Mouse (Mus musculus) liver, embryonic 12.5 days (tissue): Measurements from ENCODE around the gene Dysf. TPM values are rescaled to one million over a fixed set of nuclear protein-coding genes. Genes with fewer than 3 reads are reported as not detected.

Source experiments
- ATAC-seq: fragments of 200-750 bp; cut with Nextera tagmentation; 2 replicates; pipeline ENCODE4 v1.8.0; 2017; ENCODE audit warnings: moderate number of reproducible peaks, mild to moderate bottlenecking, moderate library complexity
- H3K27ac ChIP-seq: fragments of 300-500 bp; sonication (generic); 2 replicates; pipeline ENCODE4 v1.5.1; 2016; ENCODE audit warnings: mild to moderate bottlenecking
- H3K27me3 ChIP-seq: fragments of 300-500 bp; sonication (generic); replicated peaks from 2 replicates; pipeline ENCODE4 v1.6.1; 2016; ENCODE audit warnings: mild to moderate bottlenecking, moderate library complexity
- H3K36me3 ChIP-seq: fragments of 300-500 bp; sonication (generic); 2 replicates; pipeline ENCODE4 v1.6.1; 2016; ENCODE audit warnings: mild to moderate bottlenecking, moderate library complexity
- H3K4me1 ChIP-seq: fragments of 300-500 bp; sonication (generic); 2 replicates; pipeline ENCODE4 v1.6.1; 2016
- H3K4me2 ChIP-seq: fragments of 300-500 bp; sonication (generic); 2 replicates; pipeline ENCODE4 v1.6.1; 2016; ENCODE audit warnings: mild to moderate bottlenecking, moderate library complexity
- H3K4me3 ChIP-seq: fragments of 300-500 bp; sonication (generic); 2 replicates; pipeline ENCODE4 v1.5.1; 2016; ENCODE audit warnings: mild to moderate bottlenecking, moderate library complexity
- H3K9ac ChIP-seq: fragments of 300-500 bp; sonication (generic); 2 replicates; pipeline ENCODE4 v1.6.1; 2016; ENCODE audit warnings: mild to moderate bottlenecking, moderate library complexity
- H3K9me3 ChIP-seq: fragments of 300-500 bp; sonication (generic); replicated peaks from 2 replicates; pipeline ENCODE4 v1.6.1; 2016; ENCODE audit warnings: mild to moderate bottlenecking, moderate library complexity
- WGBS: fragments of 180-500 bp; shearing (Covaris S2); methylation state at CpG from one replicate; pipeline ENCODE4 v1.1.7; 2016; ENCODE audit not compliant: insufficient replicate concordance; 5-methylcytosine and 5-hydroxymethylcytosine counted together
- polyA plus RNA-seq: library from polyadenylated mRNA; unstranded; fragments of >200 nt; fragmentation: Nextera tagmentation; extraction: Ambion mirVana; gene quantifications from 2 replicates; pipeline ENCODE4 v1.2.1, GENCODE M21; 2016

Dysf gene
- polyA plus RNA-seq, 1 experiment from 2014 or later: 2.8 TPM

DNA sequence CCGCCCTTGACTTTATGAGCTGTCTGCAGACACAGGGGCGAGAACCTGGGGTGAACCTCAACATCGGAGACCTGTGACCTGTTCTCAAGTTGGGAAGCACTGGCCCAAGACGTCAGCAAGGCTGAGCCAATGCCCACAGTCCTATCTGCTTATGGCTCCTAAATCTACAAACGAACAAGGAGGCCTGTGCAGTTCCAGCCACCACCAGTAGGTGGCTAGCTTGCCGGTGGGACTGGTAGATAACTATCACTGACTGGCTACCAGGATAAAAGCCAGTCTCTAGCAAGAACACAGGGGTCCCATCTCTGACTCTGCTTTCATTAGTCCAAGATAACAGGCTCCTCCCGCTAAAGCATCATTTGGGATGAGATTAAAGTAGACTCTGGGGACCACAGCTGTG is 86.6 kb downstream of the Dysf start:
- no peaks in the 10 kb centered on the region for H3K27me3 ChIP-seq
- 20% methylated on average over 7 of the region's 7 CpGs for WGBS
- no peaks in the 10 kb centered on the region for H3K36me3 ChIP-seq
- ATAC-seq: no peak
- H3K4me3 ChIP-seq: no peak overlapping the region
- H3K27ac ChIP-seq: no peak overlapping the region
- H3K9me3 ChIP-seq: no peaks in the 10 kb centered on the region
- no peak overlapping the region for H3K9ac ChIP-seq
- H3K4me1 ChIP-seq: no peaks in the 10 kb centered on the region
- H3K4me2 ChIP-seq: no peak overlapping the region

DNA sequence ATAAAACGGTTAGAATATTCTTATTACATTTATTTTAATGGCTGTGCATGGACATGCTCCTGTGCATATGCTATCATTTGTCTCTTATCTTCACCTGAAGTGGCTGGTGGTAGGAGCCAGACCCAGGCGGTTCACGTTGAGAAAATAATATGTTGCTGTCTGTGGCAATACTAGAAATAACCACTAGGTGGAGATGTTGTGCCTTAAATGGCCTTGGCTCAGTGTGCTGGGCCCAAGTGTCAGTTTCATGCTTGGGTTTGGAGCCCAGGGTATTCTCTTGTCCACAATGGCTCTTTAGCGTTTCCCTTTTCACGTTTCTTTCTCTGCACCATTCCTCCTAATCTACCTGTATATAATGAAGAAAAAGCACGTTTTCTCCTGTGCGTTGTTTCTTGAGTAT is 87.5 kb downstream of the Dysf start:
- H3K4me1 ChIP-seq: no peaks in the 10 kb centered on the region
- no peaks in the 10 kb centered on the region for H3K36me3 ChIP-seq
- H3K4me2 ChIP-seq: no peak overlapping the region
- H3K27me3 ChIP-seq: peaks cover 3% of the 10 kb centered on the region; the same call in 1 of the 2 replicates
- WGBS: 17% methylated on average over 7 of the region's 7 CpGs
- no peak overlapping the region for H3K4me3 ChIP-seq
- no peaks in the 10 kb centered on the region for H3K9me3 ChIP-seq
- 0 out of 2 replicates have a peak, but pooled peaks have one; percentile 35 for ATAC-seq
- no peak overlapping the region for H3K9ac ChIP-seq
- H3K27ac ChIP-seq: no peak overlapping the region

DNA sequence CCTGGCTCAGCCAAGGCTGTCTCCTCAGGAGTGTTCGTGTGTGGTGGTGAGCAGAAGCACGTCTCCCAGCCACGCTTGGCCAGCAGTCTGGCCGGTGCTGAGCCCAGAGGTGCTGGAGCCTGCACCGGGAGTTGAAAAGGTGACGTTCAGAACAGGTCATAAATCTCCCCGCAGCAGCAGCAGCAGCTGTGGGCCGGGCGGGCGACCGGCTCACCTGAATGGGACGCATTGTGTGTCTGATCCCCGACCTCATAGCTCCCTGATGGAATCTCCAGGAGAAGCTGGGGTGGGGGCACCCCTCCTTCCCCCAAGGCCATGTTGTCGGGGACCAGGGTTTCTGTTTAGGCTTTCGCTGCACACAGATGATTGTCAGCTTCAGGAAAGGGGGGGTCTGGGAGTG is 93.6 kb downstream of the Dysf start:
- H3K27me3 ChIP-seq: peaks cover 60% of the 10 kb centered on the region
- WGBS: 52% methylated on average over 15 of the region's 15 CpGs

DNA sequence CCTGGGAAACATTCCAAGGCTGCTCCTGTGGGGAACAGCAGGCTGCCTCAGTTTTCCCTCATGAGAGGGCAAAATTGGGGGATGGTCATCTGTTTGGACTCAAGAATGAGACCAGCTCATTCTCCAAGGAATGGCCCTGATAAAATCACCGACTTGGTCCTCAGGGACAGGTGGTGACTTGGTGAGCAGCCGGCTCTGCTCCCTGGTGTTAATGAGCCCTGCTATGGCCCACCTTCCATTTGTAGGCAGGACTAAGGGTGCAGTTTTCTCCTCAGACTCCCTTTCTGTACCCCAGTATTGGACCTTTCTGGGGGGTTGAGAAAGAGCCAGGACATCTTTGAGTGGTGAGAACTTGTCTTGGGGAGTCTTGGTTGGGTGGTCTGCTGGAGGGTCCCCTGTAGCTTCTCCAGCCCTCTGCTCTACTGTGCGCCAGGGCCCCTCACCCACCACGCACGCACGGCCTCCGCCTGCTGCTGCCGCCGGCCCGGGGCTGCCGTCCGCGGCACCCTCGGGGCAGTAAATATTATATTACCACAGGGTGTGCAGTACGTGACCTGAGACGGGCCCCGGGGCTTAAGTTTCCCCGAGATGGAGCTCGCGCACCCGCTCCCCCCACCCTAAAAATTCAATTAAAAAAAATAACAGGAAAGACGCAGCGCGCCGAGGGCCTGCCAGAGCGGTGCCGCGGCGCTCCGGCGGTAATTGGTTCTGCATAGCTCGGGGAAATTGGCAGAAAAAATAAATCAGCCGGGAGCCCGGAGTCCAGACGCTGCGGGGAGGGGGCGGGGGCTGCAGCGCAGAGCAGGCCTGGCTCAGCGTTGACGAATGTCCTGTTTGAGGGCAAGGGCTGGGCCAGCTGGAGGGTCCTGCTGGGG is 97.0 kb downstream of the Dysf start:
- H3K9me3 ChIP-seq: no peaks in the 10 kb centered on the region
- WGBS: 22% methylated on average over 40 of the region's 40 CpGs
- no peak overlapping the region for H3K27ac ChIP-seq
- no peaks in the 10 kb centered on the region for H3K4me1 ChIP-seq
- no peaks in the 10 kb centered on the region for H3K36me3 ChIP-seq
- no peak for ATAC-seq
- peak overlapping the region; percentile 27 for H3K4me3 ChIP-seq
- H3K9ac ChIP-seq: no peak overlapping the region
- peaks cover 70% of the 10 kb centered on the region for H3K27me3 ChIP-seq
- H3K4me2 ChIP-seq: peak overlapping the region; percentile 54

More for the DNA sequence above, 93.6 kb downstream of the Dysf start:
- Histone ChIP-seq H3K36me3 (no peaks in the 10 kb centered on the region), H3K9ac (no peak overlapping the region), H3K9me3 (no peaks in the 10 kb centered on the region), H3K4me1 (no peaks in the 10 kb centered on the region), H3K4me2 (no peak overlapping the region), H3K27ac (no peak overlapping the region), H3K4me3 (no peak overlapping the region)
- no peak for ATAC-seq

DNA sequence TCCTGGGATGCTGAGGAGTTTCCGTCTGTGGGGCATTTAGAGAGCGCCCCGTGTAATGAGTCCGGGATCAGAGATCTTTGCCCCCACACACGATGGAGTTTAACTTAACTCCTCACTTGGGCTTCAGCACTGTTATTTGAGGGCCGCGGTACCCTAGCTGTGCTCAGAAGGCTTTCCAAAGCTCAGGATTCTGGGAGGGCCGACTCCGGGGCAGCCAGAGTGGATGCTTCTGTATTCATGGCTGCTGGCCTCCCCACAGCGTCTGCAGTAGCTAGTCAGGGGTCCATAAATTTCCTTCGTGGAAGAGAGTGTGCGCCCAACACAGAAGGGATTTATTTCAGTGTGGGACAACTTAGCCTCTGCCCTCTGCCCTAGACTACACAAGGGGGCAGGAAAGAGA is 97.7 kb downstream of the Dysf start:
- no peak overlapping the region for H3K27ac ChIP-seq
- H3K4me2 ChIP-seq: peak overlapping the region; percentile 54
- no peaks in the 10 kb centered on the region for H3K9me3 ChIP-seq
- H3K4me3 ChIP-seq: no peak overlapping the region
- no peak overlapping the region for H3K9ac ChIP-seq
- ATAC-seq: no peak
- peaks cover 65% of the 10 kb centered on the region for H3K27me3 ChIP-seq
- H3K36me3 ChIP-seq: no peaks in the 10 kb centered on the region
- WGBS: 45% methylated on average over 12 of the region's 12 CpGs
- H3K4me1 ChIP-seq: no peaks in the 10 kb centered on the region

DNA sequence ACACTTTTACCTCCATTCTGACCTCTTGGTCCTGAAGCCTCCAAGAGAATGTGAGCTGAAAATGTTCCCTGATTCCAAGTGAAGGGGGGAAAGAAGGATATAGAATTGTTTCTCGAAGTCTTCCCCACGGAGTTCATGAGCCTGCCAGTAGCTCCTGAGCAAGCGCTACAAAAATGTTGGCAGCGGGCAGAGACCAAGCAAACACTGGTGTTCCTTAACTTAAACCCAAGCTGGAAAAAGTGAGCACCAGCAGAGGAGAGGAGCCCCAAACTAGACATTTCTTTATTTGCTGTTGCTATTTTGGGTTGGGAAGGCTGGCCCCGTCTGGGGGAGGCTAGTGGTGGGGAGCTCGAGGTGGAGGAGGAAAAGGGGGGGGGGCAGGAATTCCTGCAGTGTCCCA is 102.0 kb downstream of the Dysf start:
- no peak overlapping the region for H3K9ac ChIP-seq
- no peaks in the 10 kb centered on the region for H3K36me3 ChIP-seq
- ATAC-seq: no peak
- no peak overlapping the region for H3K4me2 ChIP-seq
- H3K9me3 ChIP-seq: no peaks in the 10 kb centered on the region
- WGBS: 61% methylated on average over 6 of the region's 6 CpGs
- no peaks in the 10 kb centered on the region for H3K4me1 ChIP-seq
- H3K27ac ChIP-seq: no peak overlapping the region
- H3K27me3 ChIP-seq: peaks cover 26% of the 10 kb centered on the region
- no peak overlapping the region for H3K4me3 ChIP-seq

DNA sequence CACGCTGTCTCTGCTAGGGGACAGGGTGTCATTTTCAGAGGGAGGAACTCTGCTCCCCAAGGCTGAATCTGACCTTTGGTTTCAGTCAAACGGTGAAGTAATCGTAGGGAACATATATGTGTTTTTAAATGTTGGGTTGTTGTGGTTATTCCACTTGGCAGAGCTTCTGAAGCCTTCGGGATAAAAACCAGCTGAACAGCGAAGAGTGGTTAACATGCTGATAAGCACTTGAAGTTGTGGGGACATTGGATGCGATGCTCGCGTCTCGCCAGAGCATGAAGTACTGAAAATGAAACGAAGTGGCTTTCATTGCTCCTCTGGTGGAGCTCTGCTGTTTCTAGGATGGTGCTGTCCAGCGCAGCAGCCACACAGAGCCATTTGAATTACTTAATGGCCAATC is 102.7 kb downstream of the Dysf start:
- WGBS: 73% methylated on average over 11 of the region's 11 CpGs
- Histone ChIP-seq H3K9me3 (no peaks in the 10 kb centered on the region), H3K9ac (no peak overlapping the region), H3K4me2 (no peak overlapping the region), H3K4me1 (no peaks in the 10 kb centered on the region), H3K36me3 (no peaks in the 10 kb centered on the region), H3K27ac (no peak overlapping the region), H3K27me3 (peaks cover 19% of the 10 kb centered on the region), H3K4me3 (no peak overlapping the region)
- ATAC-seq: no peak

DNA sequence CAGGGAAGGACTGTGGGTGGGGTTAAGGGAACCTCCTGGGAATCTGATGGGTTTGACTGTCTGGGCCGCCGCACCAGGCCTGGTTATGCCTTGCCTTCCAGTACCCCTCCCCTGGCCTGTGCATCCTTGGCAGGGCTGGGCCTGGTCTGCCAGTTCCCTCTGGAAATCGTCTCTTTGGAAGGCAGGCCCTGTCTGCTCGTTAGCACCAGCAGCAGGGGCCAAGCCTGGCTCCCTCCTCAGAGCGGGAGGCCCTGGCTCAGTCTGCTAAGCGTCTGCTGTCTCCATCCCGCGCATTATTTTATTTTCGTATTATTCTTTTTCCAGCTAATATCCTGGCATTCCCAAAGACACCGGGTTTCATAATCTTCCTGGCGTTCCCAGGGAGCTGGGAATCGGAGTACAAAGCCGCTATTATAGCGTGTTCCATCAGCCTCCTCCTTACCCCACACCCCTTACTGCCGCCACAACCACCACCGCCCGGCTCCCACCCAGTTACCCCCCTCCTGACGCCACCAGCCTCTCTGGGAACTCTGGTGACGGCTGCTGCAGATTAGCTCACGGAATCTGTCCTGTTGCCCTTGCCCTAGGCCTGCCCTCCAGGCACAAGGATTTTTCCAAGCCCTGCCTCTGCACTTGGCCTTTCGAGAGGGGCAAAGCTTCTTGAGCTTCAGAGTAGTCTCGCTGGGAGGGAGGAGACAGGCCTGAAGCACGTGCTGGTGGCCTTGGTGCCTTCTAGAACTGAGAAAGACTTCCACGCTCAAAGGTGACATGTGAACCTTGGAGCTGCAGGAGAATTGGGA is 111.5 kb downstream of the Dysf start:
- no peak overlapping the region for H3K4me3 ChIP-seq
- no peak overlapping the region for H3K4me2 ChIP-seq
- ATAC-seq: no peak
- H3K36me3 ChIP-seq: no peaks in the 10 kb centered on the region
- H3K9me3 ChIP-seq: no peaks in the 10 kb centered on the region
- H3K4me1 ChIP-seq: no peaks in the 10 kb centered on the region
- WGBS: 57% methylated on average over 24 of the region's 24 CpGs
- no peak overlapping the region for H3K9ac ChIP-seq
- H3K27me3 ChIP-seq: 0 out of 2 replicates have a peak, but pooled peaks cover 3% of the 10 kb centered on the region
- no peak overlapping the region for H3K27ac ChIP-seq

DNA sequence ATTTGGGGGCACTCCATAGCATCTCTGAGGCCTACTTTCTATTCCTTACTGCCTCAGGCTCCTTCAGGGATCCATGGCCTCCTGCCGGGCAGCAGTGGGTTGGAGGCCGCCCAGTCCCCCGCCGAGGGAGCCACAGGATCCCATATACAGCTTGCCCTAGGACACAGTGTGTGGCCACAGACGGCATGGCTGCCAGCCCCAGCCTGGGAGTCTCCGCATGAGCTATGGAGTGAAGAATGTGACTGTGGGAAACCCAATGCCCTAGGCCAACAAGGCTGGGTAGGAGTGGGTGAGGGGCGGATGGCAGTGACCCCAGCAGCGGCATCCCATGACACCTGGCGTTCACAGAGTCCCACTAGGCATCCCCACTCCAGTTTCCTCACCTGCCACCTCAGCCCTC is 116.2 kb downstream of the Dysf start:
- no peaks in the 10 kb centered on the region for H3K27me3 ChIP-seq
- WGBS: 65% methylated on average over 9 of the region's 9 CpGs
- H3K9me3 ChIP-seq: no peaks in the 10 kb centered on the region
- no peak overlapping the region for H3K4me3 ChIP-seq
- no peak overlapping the region for H3K4me2 ChIP-seq
- no peak overlapping the region for H3K27ac ChIP-seq
- ATAC-seq: no peak
- no peaks in the 10 kb centered on the region for H3K36me3 ChIP-seq
- no peak overlapping the region for H3K9ac ChIP-seq
- no peaks in the 10 kb centered on the region for H3K4me1 ChIP-seq

DNA sequence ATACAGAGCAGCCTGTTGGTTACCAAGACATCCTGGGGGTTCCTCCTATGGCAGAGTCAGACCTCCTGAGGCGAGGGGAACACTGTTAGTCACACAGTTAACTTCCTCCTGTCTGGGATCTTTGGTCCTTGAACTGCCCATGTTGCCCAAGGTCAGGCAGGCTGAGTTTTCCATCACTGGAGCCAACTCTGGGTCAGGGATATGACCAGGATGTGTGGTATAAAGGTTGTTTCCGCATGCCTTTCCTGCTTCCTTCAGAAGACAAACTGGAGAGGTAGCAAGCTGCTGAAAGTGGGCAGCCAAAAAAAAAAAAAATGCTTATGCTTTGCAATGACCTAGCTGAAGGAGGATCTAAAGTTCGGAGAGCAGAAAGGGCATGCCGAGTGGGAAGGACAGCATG is 116.7 kb downstream of the Dysf start:
- Histone ChIP-seq H3K4me3 (no peak overlapping the region), H3K4me2 (no peak overlapping the region), H3K9me3 (no peaks in the 10 kb centered on the region), H3K27me3 (no peaks in the 10 kb centered on the region), H3K36me3 (no peaks in the 10 kb centered on the region), H3K9ac (no peak overlapping the region), H3K4me1 (no peaks in the 10 kb centered on the region), H3K27ac (no peak overlapping the region)
- 58% methylated on average over 4 of the region's 4 CpGs for WGBS
- no peak for ATAC-seq

DNA sequence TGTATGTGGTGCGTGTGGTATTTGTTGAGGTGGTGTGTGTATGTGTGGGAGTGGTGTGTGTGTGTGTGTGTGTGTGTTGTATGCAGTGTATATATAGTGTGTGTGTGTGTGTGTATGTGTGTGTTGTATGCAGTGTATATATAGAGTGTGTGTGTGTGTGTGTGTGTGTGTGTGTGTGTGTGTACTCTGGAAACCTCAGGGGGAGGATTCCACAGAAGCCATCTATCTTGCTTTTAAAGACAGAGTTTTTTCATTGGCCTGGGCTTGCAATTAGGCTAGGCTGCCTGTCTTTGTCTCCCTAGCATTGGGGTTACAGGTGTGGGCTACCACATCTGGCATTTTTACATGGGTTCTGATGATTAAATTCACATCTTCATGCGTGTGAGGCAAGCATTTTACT is 119.8 kb downstream of the Dysf start:
- no peak for ATAC-seq
- WGBS: 75% methylated on average over 2 of the region's 2 CpGs
- no peak overlapping the region for H3K27ac ChIP-seq

DNA sequence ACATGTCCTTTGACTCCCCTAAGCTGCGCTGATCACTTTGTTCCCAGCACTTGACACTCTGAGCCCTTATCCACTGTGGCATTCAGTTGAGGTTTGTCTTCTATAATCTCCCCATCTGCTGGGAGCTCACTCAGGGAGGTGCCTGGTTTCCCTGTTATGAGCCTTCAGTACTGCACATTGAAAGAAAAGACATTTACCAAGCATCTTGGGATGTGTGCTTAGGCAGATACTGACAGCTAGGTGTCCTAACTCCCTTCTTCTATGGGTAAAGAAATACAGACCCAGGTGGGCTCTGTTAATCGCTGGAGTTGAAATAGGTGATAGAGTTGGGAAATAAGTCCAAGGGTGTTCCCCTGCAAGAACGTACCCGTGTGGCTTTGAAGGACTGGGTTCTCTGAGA is 122.5 kb downstream of the Dysf start:
- 63% methylated on average over 4 of the region's 4 CpGs for WGBS
- Histone ChIP-seq H3K4me2 (no peak overlapping the region), H3K4me1 (no peaks in the 10 kb centered on the region), H3K27me3 (no peaks in the 10 kb centered on the region), H3K27ac (no peak overlapping the region), H3K9me3 (no peaks in the 10 kb centered on the region), H3K36me3 (no peaks in the 10 kb centered on the region), H3K4me3 (no peak overlapping the region), H3K9ac (no peak overlapping the region)
- no peak for ATAC-seq

More for the DNA sequence above, 119.8 kb downstream of the Dysf start:
- H3K4me1 ChIP-seq: no peaks in the 10 kb centered on the region
- no peak overlapping the region for H3K4me3 ChIP-seq
- H3K9me3 ChIP-seq: no peaks in the 10 kb centered on the region
- H3K27me3 ChIP-seq: no peaks in the 10 kb centered on the region
- H3K36me3 ChIP-seq: no peaks in the 10 kb centered on the region
- H3K9ac ChIP-seq: no peak overlapping the region
- H3K4me2 ChIP-seq: no peak overlapping the region
